Mouse (Mus musculus): ENCODE data around the gene Fxyd5. TPM values are rescaled to one million over a fixed set of nuclear protein-coding genes. Genes with fewer than 3 reads are reported as not detected.

The Fxyd5 gene
- polyA plus RNA-seq, 1 experiment, result 8.3 TPM

DNA sequence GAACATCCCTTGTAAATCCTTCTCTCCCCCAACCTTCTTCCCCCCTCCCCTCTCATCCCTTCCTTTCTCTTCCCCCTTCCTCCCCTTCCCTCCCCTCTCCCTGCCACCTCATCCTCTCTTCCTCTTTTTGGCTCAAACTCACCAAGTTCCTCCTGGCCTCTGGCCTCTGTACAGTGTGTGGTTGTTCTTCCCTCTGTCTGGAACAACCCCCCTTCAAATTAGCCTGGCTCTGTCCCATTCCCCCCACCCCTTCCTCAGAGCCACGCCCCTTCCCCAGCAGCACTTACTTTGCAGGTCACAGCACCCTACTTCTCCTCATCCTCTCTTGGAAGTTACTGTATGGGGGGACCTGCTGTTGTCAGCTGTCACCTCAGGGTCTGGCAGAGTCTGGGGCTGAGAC, 34.1 kb downstream of the Fxyd5 start:
- no peak overlapping the region for H3K4me3 ChIP-seq (ENCODE audit: control insufficient read depth, low read depth, low read length)
- H3K27ac ChIP-seq (ENCODE audit: control insufficient read depth, insufficient read depth, low read depth, low read length), result no peak overlapping the region
- H3K4me1 ChIP-seq (ENCODE audit: control insufficient read depth, insufficient read depth, low read length), result no peaks in the 10 kb centered on the region
- TF ChIP-seq CTCF (IDR thresholded peaks at IDR 0.05; ENCODE audit: control insufficient read depth, insufficient read depth, insufficient replicate concordance, low read depth, low read length) (no peak), POLR2A (IDR thresholded peaks at IDR 0.05; ENCODE audit: control insufficient read depth, low read depth, low read length) (no peak)
- H3K27me3 ChIP-seq (ENCODE audit: control insufficient read depth, insufficient read depth, low read length), result no peaks in the 10 kb centered on the region
- no peaks in the 10 kb centered on the region for H3K36me3 ChIP-seq (ENCODE audit: control insufficient read depth, insufficient read depth, low read length)

DNA sequence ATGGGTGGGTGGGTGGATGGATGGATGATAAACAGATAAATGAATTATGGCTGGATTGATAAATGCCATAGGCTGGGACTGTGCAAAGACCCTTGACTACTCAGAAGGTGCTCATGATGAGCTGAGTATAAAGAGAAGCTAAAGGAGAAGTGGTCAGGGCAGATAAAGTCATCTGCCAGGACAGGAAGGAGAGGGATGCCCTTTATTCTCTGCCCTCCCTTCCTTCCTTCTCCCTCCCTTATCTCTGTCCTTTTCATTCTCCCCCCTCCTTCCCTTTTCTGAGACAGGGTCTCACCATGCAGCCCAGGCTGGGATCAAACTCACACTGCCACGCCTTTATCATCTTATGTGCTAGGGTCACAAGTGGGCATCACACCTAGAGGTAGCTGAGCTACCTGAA, 34.5 kb downstream of the Fxyd5 start:
- no peaks in the 10 kb centered on the region for H3K36me3 ChIP-seq (ENCODE audit: control insufficient read depth, insufficient read depth, low read length)
- TF ChIP-seq CTCF (IDR thresholded peaks at IDR 0.05; ENCODE audit: control insufficient read depth, insufficient read depth, insufficient replicate concordance, low read depth, low read length) (no peak), POLR2A (IDR thresholded peaks at IDR 0.05; ENCODE audit: control insufficient read depth, low read depth, low read length) (no peak)
- H3K27ac ChIP-seq (ENCODE audit: control insufficient read depth, insufficient read depth, low read depth, low read length), result no peak overlapping the region
- H3K4me3 ChIP-seq (ENCODE audit: control insufficient read depth, low read depth, low read length), result no peak overlapping the region
- H3K4me1 ChIP-seq (ENCODE audit: control insufficient read depth, insufficient read depth, low read length), result no peaks in the 10 kb centered on the region
- H3K27me3 ChIP-seq (ENCODE audit: control insufficient read depth, insufficient read depth, low read length), result no peaks in the 10 kb centered on the region

DNA sequence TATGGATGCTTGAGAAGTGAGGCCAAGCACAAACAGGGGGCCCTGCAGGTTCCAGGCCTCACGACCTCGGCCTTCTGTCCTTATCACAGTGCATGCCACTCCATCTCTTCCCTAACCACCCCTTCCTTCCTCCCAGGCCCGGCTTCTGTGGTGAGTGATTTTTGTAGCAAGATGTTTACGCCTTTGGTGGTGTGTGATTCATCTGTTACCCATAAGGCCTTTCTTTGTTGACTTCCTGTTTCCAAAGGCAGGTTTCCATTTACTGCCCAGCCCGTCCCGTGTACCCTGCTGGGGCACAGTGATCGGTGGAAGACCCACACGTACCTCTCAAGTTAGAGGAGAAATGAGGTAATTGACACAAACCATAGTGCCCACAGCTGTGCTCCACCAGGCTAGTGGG, 39.6 kb downstream of the Fxyd5 start:
- Histone ChIP-seq H3K27me3 (ENCODE audit: control insufficient read depth, insufficient read depth, low read length) (no peaks in the 10 kb centered on the region), H3K4me1 (ENCODE audit: control insufficient read depth, insufficient read depth, low read length) (0 out of 2 replicates have a peak, but pooled peaks cover 2% of the 10 kb centered on the region), H3K36me3 (ENCODE audit: control insufficient read depth, insufficient read depth, low read length) (no peaks in the 10 kb centered on the region), H3K27ac (ENCODE audit: control insufficient read depth, insufficient read depth, low read depth, low read length) (no peak overlapping the region), H3K4me3 (ENCODE audit: control insufficient read depth, low read depth, low read length) (no peak overlapping the region)
- no peak for TF ChIP-seq CTCF (IDR thresholded peaks at IDR 0.05; ENCODE audit: control insufficient read depth, insufficient read depth, insufficient replicate concordance, low read depth, low read length)
- TF ChIP-seq POLR2A (IDR thresholded peaks at IDR 0.05; ENCODE audit: control insufficient read depth, low read depth, low read length), result no peak

DNA sequence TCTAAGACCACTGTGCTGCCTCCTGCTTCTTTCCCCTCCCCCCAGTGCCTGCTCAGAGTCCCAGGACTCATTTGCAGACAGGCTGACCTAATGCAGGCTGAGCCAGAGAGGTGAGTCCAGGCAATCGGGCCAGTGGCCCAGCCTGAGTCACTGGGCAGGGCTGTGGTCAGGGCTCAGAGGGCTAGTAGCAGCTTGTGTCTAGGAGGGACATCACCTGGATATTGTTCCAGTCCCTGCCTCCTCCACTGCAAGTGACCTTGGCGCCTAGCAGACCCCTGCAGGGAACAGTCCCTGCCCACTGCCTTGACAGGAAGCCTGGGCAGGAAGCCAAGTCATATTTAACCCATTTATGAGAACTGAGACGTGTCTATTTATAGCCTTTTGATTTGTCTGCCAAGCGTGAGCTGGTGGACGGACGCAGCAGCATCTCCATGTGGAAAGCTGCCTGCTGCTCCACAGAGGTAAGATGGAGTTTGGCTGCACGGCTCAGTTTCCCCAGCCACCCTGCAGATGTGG, 41.7 kb downstream of the Fxyd5 start:
- 0 out of 2 replicates have a peak, but pooled peaks cover 2% of the 10 kb centered on the region for H3K4me1 ChIP-seq (ENCODE audit: control insufficient read depth, insufficient read depth, low read length)
- TF ChIP-seq POLR2A (IDR thresholded peaks at IDR 0.05; ENCODE audit: control insufficient read depth, low read depth, low read length) (no peak), CTCF (IDR thresholded peaks at IDR 0.05; ENCODE audit: control insufficient read depth, insufficient read depth, insufficient replicate concordance, low read depth, low read length) (no peak)
- H3K4me3 ChIP-seq (ENCODE audit: control insufficient read depth, low read depth, low read length), result no peak overlapping the region
- H3K27me3 ChIP-seq (ENCODE audit: control insufficient read depth, insufficient read depth, low read length), result no peaks in the 10 kb centered on the region
- H3K27ac ChIP-seq (ENCODE audit: control insufficient read depth, insufficient read depth, low read depth, low read length), result no peak overlapping the region
- no peaks in the 10 kb centered on the region for H3K36me3 ChIP-seq (ENCODE audit: control insufficient read depth, insufficient read depth, low read length)

DNA sequence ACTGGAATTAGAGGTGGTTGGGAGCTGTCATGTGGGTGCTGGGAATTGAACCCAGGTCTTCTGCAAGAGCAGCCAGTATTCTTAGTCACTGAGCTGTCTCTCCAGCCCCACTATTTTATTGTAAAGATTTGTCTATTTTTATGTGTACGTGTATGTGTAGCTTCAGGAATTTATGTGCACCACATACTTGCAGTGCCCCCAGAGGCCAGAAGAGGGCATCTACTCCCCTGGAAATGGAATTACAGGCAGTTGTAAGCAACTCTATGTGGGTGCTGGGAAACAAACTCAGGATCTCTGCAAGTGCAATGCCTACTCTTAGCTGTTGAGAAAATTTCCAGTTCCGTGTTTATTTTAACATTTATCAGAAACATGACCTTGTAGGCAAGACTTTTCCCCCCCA, 45.8 kb downstream of the Fxyd5 start:
- H3K4me1 ChIP-seq (ENCODE audit: control insufficient read depth, insufficient read depth, low read length), result 0 out of 2 replicates have a peak, but pooled peaks cover 2% of the 10 kb centered on the region
- no peaks in the 10 kb centered on the region for H3K27me3 ChIP-seq (ENCODE audit: control insufficient read depth, insufficient read depth, low read length)
- no peak overlapping the region for H3K4me3 ChIP-seq (ENCODE audit: control insufficient read depth, low read depth, low read length)
- TF ChIP-seq POLR2A (IDR thresholded peaks at IDR 0.05; ENCODE audit: control insufficient read depth, low read depth, low read length), result no peak
- H3K36me3 ChIP-seq (ENCODE audit: control insufficient read depth, insufficient read depth, low read length), result no peaks in the 10 kb centered on the region
- no peak overlapping the region for H3K27ac ChIP-seq (ENCODE audit: control insufficient read depth, insufficient read depth, low read depth, low read length)

DNA sequence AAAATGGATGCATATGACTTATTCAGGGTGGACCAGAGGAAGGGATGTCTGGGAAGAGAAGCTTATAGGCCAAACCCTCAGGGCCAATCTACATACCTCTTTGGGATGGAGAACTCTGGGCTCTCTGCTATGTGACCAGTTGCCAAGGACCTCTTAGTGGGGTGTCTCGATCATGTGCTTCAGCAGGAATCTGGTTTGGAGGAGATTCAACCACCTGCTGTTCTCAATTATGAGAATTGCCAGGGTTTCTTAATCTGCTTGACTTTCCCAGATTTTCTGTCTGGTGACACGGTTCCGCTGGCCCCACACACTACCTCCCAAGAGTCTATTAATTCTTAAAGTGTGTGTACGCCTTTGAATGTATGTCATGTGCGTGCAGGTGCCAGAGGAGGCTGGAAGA, 48.3 kb downstream of the Fxyd5 start:
- Histone ChIP-seq H3K36me3 (ENCODE audit: control insufficient read depth, insufficient read depth, low read length) (no peaks in the 10 kb centered on the region), H3K27ac (ENCODE audit: control insufficient read depth, insufficient read depth, low read depth, low read length) (no peak overlapping the region), H3K4me1 (ENCODE audit: control insufficient read depth, insufficient read depth, low read length) (no peaks in the 10 kb centered on the region; the same call in 1 of the 2 replicates), H3K4me3 (ENCODE audit: control insufficient read depth, low read depth, low read length) (no peak overlapping the region), H3K27me3 (ENCODE audit: control insufficient read depth, insufficient read depth, low read length) (no peaks in the 10 kb centered on the region)
- TF ChIP-seq CTCF (IDR thresholded peaks at IDR 0.05; ENCODE audit: control insufficient read depth, insufficient read depth, insufficient replicate concordance, low read depth, low read length) (no peak), POLR2A (IDR thresholded peaks at IDR 0.05; ENCODE audit: control insufficient read depth, low read depth, low read length) (no peak)

DNA sequence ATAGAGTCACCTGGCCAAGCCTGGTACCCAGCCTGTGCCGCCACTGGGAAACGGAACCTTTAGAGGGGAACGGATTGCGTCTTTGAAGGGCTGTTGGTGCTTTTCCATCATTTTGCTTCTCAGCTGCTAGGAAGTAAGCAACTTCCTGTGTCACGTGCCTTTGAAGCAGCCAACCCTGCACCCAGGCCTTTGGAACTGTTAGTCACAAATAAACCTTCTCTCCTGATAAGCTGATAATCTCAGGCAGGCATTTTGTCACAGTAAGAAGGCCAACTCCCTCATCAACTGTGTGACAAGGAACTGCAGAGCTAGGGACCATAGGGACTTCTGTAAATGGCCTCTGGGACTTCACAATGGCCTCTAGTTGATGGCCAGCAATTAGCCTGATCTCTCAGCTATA, 50.1 kb downstream of the Fxyd5 start:
- Histone ChIP-seq H3K27ac (ENCODE audit: control insufficient read depth, insufficient read depth, low read depth, low read length) (no peak overlapping the region), H3K36me3 (ENCODE audit: control insufficient read depth, insufficient read depth, low read length) (no peaks in the 10 kb centered on the region), H3K4me3 (ENCODE audit: control insufficient read depth, low read depth, low read length) (no peak overlapping the region), H3K4me1 (ENCODE audit: control insufficient read depth, insufficient read depth, low read length) (no peaks in the 10 kb centered on the region; the same call in 1 of the 2 replicates), H3K27me3 (ENCODE audit: control insufficient read depth, insufficient read depth, low read length) (no peaks in the 10 kb centered on the region)
- TF ChIP-seq POLR2A (IDR thresholded peaks at IDR 0.05; ENCODE audit: control insufficient read depth, low read depth, low read length), result no peak
- TF ChIP-seq CTCF (IDR thresholded peaks at IDR 0.05; ENCODE audit: control insufficient read depth, insufficient read depth, insufficient replicate concordance, low read depth, low read length), result no peak
